Mouse (Mus musculus) adrenal gland, postnatal 36 days (tissue): Measurements from ENCODE around the gene Pdk4. TPM values are rescaled to one million over a fixed set of nuclear protein-coding genes. Genes with fewer than 3 reads are reported as not detected.

ENCODE experiments used
- DNase-seq, 2 experiments: peaks; one replicate each; pipeline ENCODE4 v3.0.0; 2021; ENCODE audit warnings: mixed read lengths in 1 of 2
- total RNA-seq, 2 experiments: library from RNA; stranded (reverse); gene quantifications; 2 replicates each; pipeline ENCODE4 v1.2.3; 2021

Gene Pdk4
- total RNA-seq, 2 experiments from 2014 or later: 275 to 333 TPM

GRCm38 (mm10) chr6:5447013-5447412, 49.1 kb downstream of the Pdk4 start:
- no peak for DNase-seq

- DNase-seq: no peak
Observed at GRCm38 (mm10) chr6:5444331-5444898, 51.7 kb downstream of the Pdk4 start.

- DNase-seq: peak; percentile 13 to 15
Observed at GRCm38 (mm10) chr6:5443104-5443863, 52.8 kb downstream of the Pdk4 start.

- DNase-seq: peak; percentile 27 to 60
Observed at GRCm38 (mm10) chr6:5442316-5443085, 53.6 kb downstream of the Pdk4 start.

GRCm38 (mm10) chr6:5441221-5441620, 54.9 kb downstream of the Pdk4 start:
- DNase-seq: no peak

GRCm38 (mm10) chr6:5437757-5438156, 58.4 kb downstream of the Pdk4 start:
- DNase-seq: no peak

GRCm38 (mm10) chr6:5433887-5434286, 62.2 kb downstream of the Pdk4 start:
- no peak for DNase-seq

Other genes starting within 250 kb of the Pdk4 start
- 100 to 1,000 TPM in 1 of 2 experiments, 10 to 100 TPM in 1; 75.7 to 165 TPM for gene Pon3, start 240.0 kb downstream of the Pdk4 start, total RNA-seq
- gene Pon2, start 197.9 kb downstream of the Pdk4 start, total RNA-seq: 10 to 100 TPM; 30.9 to 43.6 TPM
- gene Asb4, start 112.9 kb downstream of the Pdk4 start, total RNA-seq: 1 to 10 TPM; 3.1 to 5.2 TPM
- 1 to 10 TPM; 1.1 to 1.8 TPM for gene Dync1i1, start 229.3 kb upstream of the Pdk4 start, total RNA-seq